Mouse (Mus musculus) embryonic fibroblast, embryonic 13.5 days (primary cell): ENCODE data around the gene Cmc2. TPM values are rescaled to one million over a fixed set of nuclear protein-coding genes. Genes with fewer than 3 reads are reported as not detected.
A peak's percentile ranks its signal among the peaks of the same experiment; 100 is the strongest.

Source experiments
- H3K27ac ChIP-seq: 2 replicates; pipeline ENCODE4 v1.5.1; 2012; ENCODE audit warnings: low read length, control low read depth, inconsistent platforms; ENCODE audit not compliant: insufficient read depth
- H3K4me1 ChIP-seq: 2 replicates; pipeline ENCODE4 v1.6.1; 2011; ENCODE audit warnings: low read length; ENCODE audit not compliant: control insufficient read depth, insufficient read depth
- H3K4me3 ChIP-seq: 2 replicates; pipeline ENCODE4 v1.5.1; 2011; ENCODE audit warnings: mild to moderate bottlenecking, control low read depth, low read length; ENCODE audit not compliant: insufficient read depth
- CTCF ChIP-seq: IDR thresholded peaks from 2 replicates; pipeline ENCODE4 v1.5.1; 2011; ENCODE audit warnings: mild to moderate bottlenecking, control low read depth, low read length, moderate library complexity, borderline replicate concordance; ENCODE audit not compliant: insufficient read depth
- POLR2A ChIP-seq: IDR thresholded peaks from 2 replicates; pipeline ENCODE4 v1.6.1; 2011; ENCODE audit warnings: low read depth, mild to moderate bottlenecking, control low read depth, low read length, moderate library complexity
- polyA plus RNA-seq: library from polyadenylated mRNA; stranded (reverse); fragments of >200 nt; gene quantifications from 2 replicates; pipeline ENCODE4 v1.2.4, GENCODE M21; 2011; ENCODE audit warnings: low read depth; ENCODE audit not compliant: missing spikeins, insufficient read length

Cmc2 gene
- 14.4 and 23.8 TPM in 2 replicates for polyA plus RNA-seq

- TF ChIP-seq POLR2A (peak; percentile 98), CTCF (no peak)
- Histone ChIP-seq H3K4me1 (no peaks in the 10 kb centered on the region; the same call in 1 of the 2 replicates), H3K4me3 (peak within 1 kb of the TSS; percentile 70), H3K27ac (peak within 1 kb of the TSS; percentile 16; the same call in 1 of the 2 replicates)
Measured at GRCm38 (mm10) chr8:116921337-116922059, at the start of gene Cmc2, which contains the start of gene Cenpn. Cmc2 (minus strand) TSS chr8:116921455. Cenpn (plus strand) TSS chr8:116921730.

GRCm38 (mm10) chr8:116969531-116969930 lies 48.3 kb upstream of the Cmc2 start:
- Histone ChIP-seq H3K4me1 (no peaks in the 10 kb centered on the region), H3K4me3 (no peak overlapping the region)
- TF ChIP-seq CTCF (no peak), POLR2A (no peak)

GRCm38 (mm10) chr8:116954415-116954814 lies 33.2 kb upstream of the Cmc2 start:
- no peak for TF ChIP-seq CTCF
- no peak for TF ChIP-seq POLR2A

More at GRCm38 (mm10) chr8:116969531-116969930, 48.3 kb upstream of the Cmc2 start:
- H3K27ac ChIP-seq = no peak overlapping the region

GRCm38 (mm10) chr8:116952428-116952827 lies 31.2 kb upstream of the Cmc2 start:
- TF ChIP-seq CTCF (no peak), POLR2A (no peak)
- no peak overlapping the region for H3K4me3 ChIP-seq
- peaks cover 2% of the 10 kb centered on the region; the same call in 1 of the 2 replicates for H3K4me1 ChIP-seq
- H3K27ac ChIP-seq = no peak overlapping the region

More at GRCm38 (mm10) chr8:116954415-116954814, 33.2 kb upstream of the Cmc2 start:
- H3K27ac ChIP-seq = no peak overlapping the region
- peaks cover 2% of the 10 kb centered on the region; the same call in 1 of the 2 replicates for H3K4me1 ChIP-seq
- H3K4me3 ChIP-seq = no peak overlapping the region

GRCm38 (mm10) chr8:116951778-116952177 lies 30.5 kb upstream of the Cmc2 start:
- Histone ChIP-seq H3K27ac (no peak overlapping the region), H3K4me3 (no peak overlapping the region), H3K4me1 (peaks cover 2% of the 10 kb centered on the region; the same call in 1 of the 2 replicates)
- no peak for TF ChIP-seq CTCF
- no peak for TF ChIP-seq POLR2A

- TF ChIP-seq POLR2A = no peak
- TF ChIP-seq CTCF = no peak
- no peak overlapping the region for H3K4me3 ChIP-seq
- peaks cover 2% of the 10 kb centered on the region; the same call in 1 of the 2 replicates for H3K4me1 ChIP-seq
- no peak overlapping the region for H3K27ac ChIP-seq
Measured at GRCm38 (mm10) chr8:116951369-116951768, 30.1 kb upstream of the Cmc2 start.

- Histone ChIP-seq H3K27ac (no peak overlapping the region), H3K4me3 (no peak overlapping the region), H3K4me1 (peaks cover 7% of the 10 kb centered on the region)
- TF ChIP-seq CTCF (no peak), POLR2A (no peak)
Measured at GRCm38 (mm10) chr8:116947589-116947988, 26.3 kb upstream of the Cmc2 start.

GRCm38 (mm10) chr8:116946851-116947250 lies 25.6 kb upstream of the Cmc2 start:
- Histone ChIP-seq H3K4me1 (peaks cover 7% of the 10 kb centered on the region), H3K4me3 (no peak overlapping the region), H3K27ac (no peak overlapping the region)
- TF ChIP-seq POLR2A (no peak), CTCF (no peak)

- peaks cover 6% of the 10 kb centered on the region for H3K4me1 ChIP-seq
- no peak overlapping the region for H3K27ac ChIP-seq
- no peak for TF ChIP-seq POLR2A
- TF ChIP-seq CTCF = no peak
- H3K4me3 ChIP-seq = no peak overlapping the region
Measured at GRCm38 (mm10) chr8:116946268-116946838, 25.1 kb upstream of the Cmc2 start.

- no peak overlapping the region for H3K27ac ChIP-seq
- TF ChIP-seq CTCF (no peak), POLR2A (no peak)
Measured at GRCm38 (mm10) chr8:116945169-116945910, 24.1 kb upstream of the Cmc2 start.

GRCm38 (mm10) chr8:116944385-116944696 lies 23.1 kb upstream of the Cmc2 start:
- no peak overlapping the region for H3K27ac ChIP-seq
- peak overlapping the region; percentile 75 for H3K4me3 ChIP-seq
- no peak for TF ChIP-seq CTCF
- no peak for TF ChIP-seq POLR2A
- peaks cover 5% of the 10 kb centered on the region; the same call in 1 of the 2 replicates for H3K4me1 ChIP-seq

More at GRCm38 (mm10) chr8:116945169-116945910, 24.1 kb upstream of the Cmc2 start:
- Histone ChIP-seq H3K4me3 (no peak overlapping the region), H3K4me1 (peaks cover 5% of the 10 kb centered on the region; the same call in 1 of the 2 replicates)
